Mouse (Mus musculus): Measurements from ENCODE around the gene Gm7694. TPM values are rescaled to one million over a fixed set of nuclear protein-coding genes. Genes with fewer than 3 reads are reported as not detected.

The Gm7694 gene
- polyA plus RNA-seq, 1 experiment from 2014 or later: 4.8 TPM

GRCm38 (mm10) chr1:170324312-170324711 lies 18.2 kb upstream of the Gm7694 start:
- Histone ChIP-seq H3K4me2 (ENCODE audit: low read depth, low read length) (no peak overlapping the region), H3K4me1 (ENCODE audit: control insufficient read depth, insufficient read depth, low read length) (no peaks in the 10 kb centered on the region), H3K4me3 (replicated peaks; ENCODE audit: low read length) (no peak overlapping the region), H3K36me3 (ENCODE audit: control insufficient read depth, insufficient read depth, low read length) (no peaks in the 10 kb centered on the region), H3K27me3 (ENCODE audit: control insufficient read depth, insufficient read depth, low read length) (no peaks in the 10 kb centered on the region), H3K27ac (ENCODE audit: low read length) (no peak overlapping the region), H3K9me3 (replicated peaks; ENCODE audit: control insufficient read depth, low read length) (no peaks in the 10 kb centered on the region), H3K9ac (ENCODE audit: low read length) (no peak overlapping the region)
- ATAC-seq (ENCODE audit: insufficient read depth, low FRiP score): no peak
- 78% methylated on average over 1 of the region's 1 CpGs for WGBS

GRCm38 (mm10) chr1:170323001-170323400 lies 16.9 kb upstream of the Gm7694 start:
- no peak overlapping the region for H3K4me2 ChIP-seq (ENCODE audit: low read depth, low read length)
- H3K27ac ChIP-seq (ENCODE audit: low read length): no peak overlapping the region
- no peak for ATAC-seq (ENCODE audit: insufficient read depth, low FRiP score)
- no peaks in the 10 kb centered on the region for H3K9me3 ChIP-seq (replicated peaks; ENCODE audit: control insufficient read depth, low read length)
- H3K27me3 ChIP-seq (ENCODE audit: control insufficient read depth, insufficient read depth, low read length): no peaks in the 10 kb centered on the region
- WGBS: 84% methylated on average over 10 of the region's 10 CpGs
- no peak overlapping the region for H3K4me3 ChIP-seq (replicated peaks; ENCODE audit: low read length)
- H3K36me3 ChIP-seq (ENCODE audit: control insufficient read depth, insufficient read depth, low read length): no peaks in the 10 kb centered on the region
- no peaks in the 10 kb centered on the region for H3K4me1 ChIP-seq (ENCODE audit: control insufficient read depth, insufficient read depth, low read length)
- no peak overlapping the region for H3K9ac ChIP-seq (ENCODE audit: low read length)

GRCm38 (mm10) chr1:170322046-170322445 lies 15.9 kb upstream of the Gm7694 start:
- WGBS: 93% methylated on average over 2 of the region's 2 CpGs
- no peak for ATAC-seq (ENCODE audit: insufficient read depth, low FRiP score)

DNA sequence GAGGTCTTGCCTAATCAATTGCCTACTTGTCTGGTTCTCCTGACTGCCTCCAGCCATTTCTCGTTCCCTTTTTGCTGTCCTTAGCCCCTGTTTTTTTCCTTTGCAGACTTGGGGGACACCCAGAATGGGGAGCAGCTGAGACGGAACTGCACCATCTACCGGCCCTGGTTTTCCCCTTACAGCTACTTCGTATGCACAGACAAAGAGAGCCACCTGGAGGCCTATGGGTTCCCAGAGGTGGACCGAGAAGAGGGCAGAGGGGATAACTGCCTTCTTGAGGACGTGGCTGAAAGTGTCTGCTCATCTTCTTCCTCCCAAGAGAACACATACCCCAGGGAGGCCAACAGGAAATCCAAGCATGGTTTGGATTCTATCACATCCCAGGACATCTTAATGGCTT lies 5.3 kb upstream of the Gm7694 start:
- no peak overlapping the region for H3K4me2 ChIP-seq (ENCODE audit: low read depth, low read length)
- H3K4me3 ChIP-seq (replicated peaks; ENCODE audit: low read length): no peak overlapping the region
- no peaks in the 10 kb centered on the region for H3K36me3 ChIP-seq (ENCODE audit: control insufficient read depth, insufficient read depth, low read length)
- H3K4me1 ChIP-seq (ENCODE audit: control insufficient read depth, insufficient read depth, low read length): no peaks in the 10 kb centered on the region
- no peak overlapping the region for H3K27ac ChIP-seq (ENCODE audit: low read length)
- H3K27me3 ChIP-seq (ENCODE audit: control insufficient read depth, insufficient read depth, low read length): no peaks in the 10 kb centered on the region
- WGBS: 79% methylated on average over 6 of the region's 6 CpGs
- H3K9me3 ChIP-seq (replicated peaks; ENCODE audit: control insufficient read depth, low read length): no peaks in the 10 kb centered on the region
- no peak for ATAC-seq (ENCODE audit: insufficient read depth, low FRiP score)
- H3K9ac ChIP-seq (ENCODE audit: low read length): no peak overlapping the region

More at GRCm38 (mm10) chr1:170322046-170322445, 15.9 kb upstream of the Gm7694 start:
- Histone ChIP-seq H3K27ac (ENCODE audit: low read length) (no peak overlapping the region), H3K4me2 (ENCODE audit: low read depth, low read length) (no peak overlapping the region), H3K4me3 (replicated peaks; ENCODE audit: low read length) (no peak overlapping the region), H3K36me3 (ENCODE audit: control insufficient read depth, insufficient read depth, low read length) (no peaks in the 10 kb centered on the region), H3K9me3 (replicated peaks; ENCODE audit: control insufficient read depth, low read length) (no peaks in the 10 kb centered on the region), H3K4me1 (ENCODE audit: control insufficient read depth, insufficient read depth, low read length) (no peaks in the 10 kb centered on the region), H3K27me3 (ENCODE audit: control insufficient read depth, insufficient read depth, low read length) (no peaks in the 10 kb centered on the region), H3K9ac (ENCODE audit: low read length) (no peak overlapping the region)

DNA sequence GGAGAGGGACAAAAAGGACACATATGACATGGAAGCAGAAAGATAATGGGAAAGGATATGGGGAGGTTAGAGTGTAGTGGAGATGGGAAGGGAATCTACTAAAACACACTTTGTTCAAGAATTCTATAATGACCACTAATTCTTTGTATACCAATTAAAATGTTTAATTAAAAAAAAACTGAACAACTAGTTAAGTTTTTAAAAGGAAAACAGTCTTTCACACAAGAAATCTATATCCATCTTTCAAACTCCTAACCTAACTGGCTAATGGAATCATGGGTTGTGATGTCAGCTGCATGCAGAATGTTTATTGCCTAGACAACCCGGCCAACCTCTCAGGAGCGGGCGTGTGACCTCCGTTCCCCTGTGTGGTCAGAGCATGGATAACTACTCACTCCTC lies 2.4 kb upstream of the Gm7694 start, which contains the start of gene Spata46:
Gene Spata46, plus strand, starts transcription at position 301 of the 400 bp plus-strand sequence.
- ATAC-seq (ENCODE audit: insufficient read depth, low FRiP score): no peak
- WGBS: 81% methylated on average over 4 of the region's 4 CpGs
- H3K36me3 ChIP-seq (ENCODE audit: control insufficient read depth, insufficient read depth, low read length): no peaks in the 10 kb centered on the region
- no peak within 1 kb of the TSS for H3K9ac ChIP-seq (ENCODE audit: low read length)
- no peaks in the 10 kb centered on the region for H3K27me3 ChIP-seq (ENCODE audit: control insufficient read depth, insufficient read depth, low read length)
- no peak within 1 kb of the TSS for H3K27ac ChIP-seq (ENCODE audit: low read length)
- no peak within 1 kb of the TSS for H3K4me3 ChIP-seq (replicated peaks; ENCODE audit: low read length)
- no peaks in the 10 kb centered on the region for H3K9me3 ChIP-seq (replicated peaks; ENCODE audit: control insufficient read depth, low read length)
- no peak within 1 kb of the TSS for H3K4me2 ChIP-seq (ENCODE audit: low read depth, low read length)
- no peaks in the 10 kb centered on the region for H3K4me1 ChIP-seq (ENCODE audit: control insufficient read depth, insufficient read depth, low read length)

DNA sequence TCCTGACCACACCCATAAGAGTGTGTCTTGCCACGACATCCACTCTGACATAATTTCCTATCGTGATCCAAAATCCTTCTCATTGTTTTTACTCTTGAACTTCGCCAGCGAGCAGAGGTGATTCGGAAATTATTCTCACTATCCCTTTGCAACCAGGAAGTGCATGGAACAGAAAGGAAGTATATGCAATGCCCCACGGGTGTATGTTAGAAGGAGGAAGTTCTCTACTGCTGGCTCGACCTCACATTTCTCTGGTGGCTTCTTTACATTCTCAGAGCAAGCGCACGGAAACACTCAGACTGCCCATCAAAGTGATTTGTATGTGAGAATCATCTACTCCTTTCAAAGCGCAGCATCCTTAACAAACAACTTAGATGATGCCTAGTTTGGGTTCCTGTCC lies 1.1 kb downstream of the Gm7694 start:
- Histone ChIP-seq H3K4me2 (ENCODE audit: low read depth, low read length) (no peak overlapping the region), H3K4me3 (replicated peaks; ENCODE audit: low read length) (no peak overlapping the region), H3K9ac (ENCODE audit: low read length) (no peak overlapping the region), H3K9me3 (replicated peaks; ENCODE audit: control insufficient read depth, low read length) (no peaks in the 10 kb centered on the region), H3K27ac (ENCODE audit: low read length) (no peak overlapping the region), H3K27me3 (ENCODE audit: control insufficient read depth, insufficient read depth, low read length) (no peaks in the 10 kb centered on the region), H3K4me1 (ENCODE audit: control insufficient read depth, insufficient read depth, low read length) (no peaks in the 10 kb centered on the region), H3K36me3 (ENCODE audit: control insufficient read depth, insufficient read depth, low read length) (no peaks in the 10 kb centered on the region)
- 83% methylated on average over 10 of the region's 10 CpGs for WGBS
- ATAC-seq (ENCODE audit: insufficient read depth, low FRiP score): no peak

- H3K4me3 ChIP-seq (replicated peaks; ENCODE audit: low read length): no peak overlapping the region
- WGBS: 77% methylated on average over 6 of the region's 6 CpGs
- ATAC-seq (ENCODE audit: insufficient read depth, low FRiP score): no peak
- no peak overlapping the region for H3K27ac ChIP-seq (ENCODE audit: low read length)
- no peaks in the 10 kb centered on the region for H3K27me3 ChIP-seq (ENCODE audit: control insufficient read depth, insufficient read depth, low read length)
- H3K36me3 ChIP-seq (ENCODE audit: control insufficient read depth, insufficient read depth, low read length): no peaks in the 10 kb centered on the region
- H3K4me2 ChIP-seq (ENCODE audit: low read depth, low read length): no peak overlapping the region
- no peaks in the 10 kb centered on the region for H3K9me3 ChIP-seq (replicated peaks; ENCODE audit: control insufficient read depth, low read length)
- no peaks in the 10 kb centered on the region for H3K4me1 ChIP-seq (ENCODE audit: control insufficient read depth, insufficient read depth, low read length)
- no peak overlapping the region for H3K9ac ChIP-seq (ENCODE audit: low read length)
Observed at GRCm38 (mm10) chr1:170303103-170303502, 3.0 kb downstream of the Gm7694 start.

- no peaks in the 10 kb centered on the region for H3K4me1 ChIP-seq (ENCODE audit: control insufficient read depth, insufficient read depth, low read length)
- H3K27me3 ChIP-seq (ENCODE audit: control insufficient read depth, insufficient read depth, low read length): no peaks in the 10 kb centered on the region
- H3K9me3 ChIP-seq (replicated peaks; ENCODE audit: control insufficient read depth, low read length): no peaks in the 10 kb centered on the region
- H3K9ac ChIP-seq (ENCODE audit: low read length): no peak overlapping the region
- no peak overlapping the region for H3K27ac ChIP-seq (ENCODE audit: low read length)
- H3K4me3 ChIP-seq (replicated peaks; ENCODE audit: low read length): no peak overlapping the region
- no peak overlapping the region for H3K4me2 ChIP-seq (ENCODE audit: low read depth, low read length)
- no peak for ATAC-seq (ENCODE audit: insufficient read depth, low FRiP score)
- WGBS: 80% methylated on average over 6 of the region's 6 CpGs
- no peaks in the 10 kb centered on the region for H3K36me3 ChIP-seq (ENCODE audit: control insufficient read depth, insufficient read depth, low read length)
Observed at GRCm38 (mm10) chr1:170302456-170302855, 3.7 kb downstream of the Gm7694 start.

DNA sequence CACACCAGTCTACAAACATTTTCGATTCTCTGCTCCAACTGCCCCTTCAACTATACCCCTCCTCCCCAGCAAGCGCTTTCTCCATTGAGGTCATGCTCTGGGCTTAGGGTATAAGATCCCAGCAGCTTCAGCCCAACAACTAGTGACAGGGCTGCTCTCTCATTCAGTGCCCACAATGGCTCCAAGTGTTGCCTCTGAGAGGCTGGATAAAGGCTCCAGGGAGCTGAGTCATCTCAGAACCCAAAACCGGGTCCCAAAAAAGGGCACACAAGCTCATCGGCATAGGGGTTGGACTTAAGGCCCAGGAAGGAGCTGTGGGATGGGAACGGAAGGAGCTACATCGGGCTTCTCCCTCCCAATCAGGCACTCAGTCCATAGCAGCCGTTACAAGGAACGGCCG lies 4.4 kb downstream of the Gm7694 start:
- ATAC-seq (ENCODE audit: insufficient read depth, low FRiP score): no peak
- H3K4me3 ChIP-seq (replicated peaks; ENCODE audit: low read length): no peak overlapping the region
- WGBS: 95% methylated on average over 9 of the region's 9 CpGs

GRCm38 (mm10) chr1:170299496-170299895 lies 6.6 kb downstream of the Gm7694 start:
- Histone ChIP-seq H3K4me3 (replicated peaks; ENCODE audit: low read length) (no peak overlapping the region), H3K36me3 (ENCODE audit: control insufficient read depth, insufficient read depth, low read length) (no peaks in the 10 kb centered on the region), H3K4me2 (ENCODE audit: low read depth, low read length) (no peak overlapping the region), H3K27ac (ENCODE audit: low read length) (no peak overlapping the region), H3K9me3 (replicated peaks; ENCODE audit: control insufficient read depth, low read length) (no peaks in the 10 kb centered on the region), H3K4me1 (ENCODE audit: control insufficient read depth, insufficient read depth, low read length) (no peaks in the 10 kb centered on the region), H3K9ac (ENCODE audit: low read length) (no peak overlapping the region), H3K27me3 (ENCODE audit: control insufficient read depth, insufficient read depth, low read length) (no peaks in the 10 kb centered on the region)
- WGBS: 78% methylated on average over 4 of the region's 4 CpGs
- ATAC-seq (ENCODE audit: insufficient read depth, low FRiP score): no peak

More for the DNA sequence above, 4.4 kb downstream of the Gm7694 start:
- no peak overlapping the region for H3K27ac ChIP-seq (ENCODE audit: low read length)
- no peaks in the 10 kb centered on the region for H3K4me1 ChIP-seq (ENCODE audit: control insufficient read depth, insufficient read depth, low read length)
- H3K9ac ChIP-seq (ENCODE audit: low read length): no peak overlapping the region
- no peaks in the 10 kb centered on the region for H3K27me3 ChIP-seq (ENCODE audit: control insufficient read depth, insufficient read depth, low read length)
- no peaks in the 10 kb centered on the region for H3K9me3 ChIP-seq (replicated peaks; ENCODE audit: control insufficient read depth, low read length)
- H3K36me3 ChIP-seq (ENCODE audit: control insufficient read depth, insufficient read depth, low read length): no peaks in the 10 kb centered on the region
- H3K4me2 ChIP-seq (ENCODE audit: low read depth, low read length): no peak overlapping the region
